Mouse (Mus musculus): ENCODE measurements around the gene Hist1h4f.
A peak's percentile ranks its signal among the peaks of the same experiment; 100 is the strongest.

- TF ChIP-seq CTCF (IDR thresholded peaks at IDR 0.05), result no peak
- no peak for TF ChIP-seq POLR2A (IDR thresholded peaks at IDR 0.05; ENCODE audit: insufficient read depth, low read depth, low read length)
- 0 out of 2 replicates have a peak, but pooled peaks have one; percentile 65 for TF ChIP-seq EP300 (IDR thresholded peaks at IDR 0.05; ENCODE audit: insufficient read depth, low read depth, low read length)
Observed at GRCm38 (mm10) chr13:23516822-23517602, 34.4 kb downstream of the Hist1h4f start.

Data from heart, adult 2 months (tissue).